Mouse (Mus musculus): ENCODE measurements around the gene Cabp1.

- TF ChIP-seq CTCF (IDR thresholded peaks at IDR 0.05) (no peak), EP300 (IDR thresholded peaks at IDR 0.05) (no peak)
Observed at GRCm38 (mm10) chr5:115234519-115234918, 40.3 kb upstream of the Cabp1 start.
